Mouse (Mus musculus): ENCODE measurements around the gene Adap1. TPM values are rescaled to one million over a fixed set of nuclear protein-coding genes. Genes with fewer than 3 reads are reported as not detected.

The Adap1 gene
- polyA plus RNA-seq, 1 experiment: 7.8 TPM

- TF ChIP-seq POLR2A (IDR thresholded peaks at IDR 0.05; ENCODE audit: control insufficient read depth, low read depth, low read length) (no peak), CTCF (IDR thresholded peaks at IDR 0.05; ENCODE audit: control insufficient read depth, insufficient read depth, insufficient replicate concordance, low read depth, low read length) (no peak)
- Histone ChIP-seq H3K27me3 (ENCODE audit: control insufficient read depth, insufficient read depth, low read length) (no peaks in the 10 kb centered on the region), H3K4me3 (ENCODE audit: control insufficient read depth, low read depth, low read length) (no peak overlapping the region), H3K27ac (ENCODE audit: control insufficient read depth, insufficient read depth, low read depth, low read length) (no peak overlapping the region), H3K36me3 (ENCODE audit: control insufficient read depth, insufficient read depth, low read length) (no peaks in the 10 kb centered on the region), H3K4me1 (ENCODE audit: control insufficient read depth, insufficient read depth, low read length) (peaks cover under 1% of the 10 kb centered on the region; the same call in 1 of the 2 replicates)
These were observed 33.8 kb upstream of the Adap1 start for GRCm38 (mm10) chr5:139359244-139359643.

DNA sequence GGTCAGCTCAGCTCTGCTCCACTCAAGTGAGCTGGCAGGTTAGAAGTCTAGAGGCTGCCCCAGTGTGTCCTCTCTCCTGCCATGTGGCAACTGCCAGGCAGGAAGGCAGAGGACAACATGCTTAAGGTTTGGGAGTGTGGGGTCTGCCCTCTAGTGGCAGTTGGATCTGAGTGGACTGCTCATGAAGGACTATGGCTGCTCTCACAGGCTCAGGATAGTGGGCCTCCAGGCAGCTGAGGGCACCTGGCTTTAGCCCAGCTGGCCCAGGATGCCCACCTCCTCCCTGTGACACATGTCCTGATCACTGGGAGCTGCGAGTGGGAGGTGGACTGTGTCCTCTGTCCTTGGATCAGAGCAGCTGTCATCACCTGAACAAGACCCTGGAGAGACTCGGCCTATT, 33.2 kb upstream of the Adap1 start:
- Histone ChIP-seq H3K4me1 (ENCODE audit: control insufficient read depth, insufficient read depth, low read length) (no peaks in the 10 kb centered on the region; the same call in 1 of the 2 replicates), H3K4me3 (ENCODE audit: control insufficient read depth, low read depth, low read length) (no peak overlapping the region), H3K36me3 (ENCODE audit: control insufficient read depth, insufficient read depth, low read length) (no peaks in the 10 kb centered on the region), H3K27ac (ENCODE audit: control insufficient read depth, insufficient read depth, low read depth, low read length) (no peak overlapping the region), H3K27me3 (ENCODE audit: control insufficient read depth, insufficient read depth, low read length) (no peaks in the 10 kb centered on the region)
- TF ChIP-seq CTCF (IDR thresholded peaks at IDR 0.05; ENCODE audit: control insufficient read depth, insufficient read depth, insufficient replicate concordance, low read depth, low read length) (peak; percentile 20; the same call in 1 of the 2 replicates), POLR2A (IDR thresholded peaks at IDR 0.05; ENCODE audit: control insufficient read depth, low read depth, low read length) (no peak)

DNA sequence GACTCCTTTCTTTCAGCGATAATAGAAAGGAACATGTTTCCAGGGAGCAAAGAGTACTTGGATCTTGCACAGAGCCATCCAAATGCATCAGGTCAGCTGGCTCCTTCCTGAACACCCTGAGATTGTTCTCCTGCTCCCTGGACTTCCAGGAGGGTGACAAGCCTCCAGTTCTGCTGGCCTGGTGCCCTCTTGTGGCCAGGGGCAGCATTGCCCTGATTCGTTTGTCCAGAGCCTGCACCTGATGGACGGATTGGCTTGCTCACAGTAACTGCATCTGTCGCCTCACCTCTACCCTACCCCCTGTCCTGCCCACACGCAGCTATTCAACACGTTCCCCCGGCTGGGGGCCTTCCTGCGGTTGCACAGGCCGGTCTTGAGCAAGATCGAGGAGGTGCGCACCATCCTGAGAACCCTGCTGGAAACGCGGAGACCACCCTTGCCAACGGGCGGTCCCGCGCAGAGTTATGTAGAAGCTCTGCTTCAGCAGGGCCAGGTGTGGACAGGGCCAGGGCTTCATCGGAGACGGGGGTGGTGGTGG, 29.9 kb upstream of the Adap1 start:
- TF ChIP-seq CTCF (IDR thresholded peaks at IDR 0.05; ENCODE audit: control insufficient read depth, insufficient read depth, insufficient replicate concordance, low read depth, low read length) (peak; percentile 92), POLR2A (IDR thresholded peaks at IDR 0.05; ENCODE audit: control insufficient read depth, low read depth, low read length) (no peak)
- Histone ChIP-seq H3K27ac (ENCODE audit: control insufficient read depth, insufficient read depth, low read depth, low read length) (no peak overlapping the region), H3K27me3 (ENCODE audit: control insufficient read depth, insufficient read depth, low read length) (no peaks in the 10 kb centered on the region), H3K4me3 (ENCODE audit: control insufficient read depth, low read depth, low read length) (no peak overlapping the region), H3K4me1 (ENCODE audit: control insufficient read depth, insufficient read depth, low read length) (no peaks in the 10 kb centered on the region; the same call in 1 of the 2 replicates), H3K36me3 (ENCODE audit: control insufficient read depth, insufficient read depth, low read length) (no peaks in the 10 kb centered on the region)

DNA sequence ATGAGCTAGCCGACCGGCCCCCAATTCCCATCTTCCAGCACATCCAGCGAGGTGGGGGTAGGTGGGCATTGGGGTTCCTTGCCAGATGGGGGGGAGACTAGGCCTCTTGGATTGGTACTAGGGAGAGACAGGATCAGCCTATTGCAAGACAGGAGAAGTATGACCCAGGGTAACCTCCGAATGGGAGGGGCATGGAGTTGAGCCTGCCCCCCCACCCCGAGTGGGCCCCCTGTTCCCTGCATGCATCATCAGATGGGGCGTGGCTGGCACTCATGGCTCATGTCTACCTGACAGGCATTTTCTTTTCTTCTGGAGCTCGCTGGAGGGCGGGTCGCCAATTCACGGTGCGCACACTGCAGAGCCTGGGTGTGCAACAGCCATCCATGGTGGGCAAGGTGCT, 28.5 kb upstream of the Adap1 start:
- no peaks in the 10 kb centered on the region for H3K36me3 ChIP-seq (ENCODE audit: control insufficient read depth, insufficient read depth, low read length)
- TF ChIP-seq POLR2A (IDR thresholded peaks at IDR 0.05; ENCODE audit: control insufficient read depth, low read depth, low read length): no peak
- no peak for TF ChIP-seq CTCF (IDR thresholded peaks at IDR 0.05; ENCODE audit: control insufficient read depth, insufficient read depth, insufficient replicate concordance, low read depth, low read length)
- no peak overlapping the region for H3K27ac ChIP-seq (ENCODE audit: control insufficient read depth, insufficient read depth, low read depth, low read length)
- no peaks in the 10 kb centered on the region; the same call in 1 of the 2 replicates for H3K4me1 ChIP-seq (ENCODE audit: control insufficient read depth, insufficient read depth, low read length)
- H3K27me3 ChIP-seq (ENCODE audit: control insufficient read depth, insufficient read depth, low read length): no peaks in the 10 kb centered on the region
- no peak overlapping the region for H3K4me3 ChIP-seq (ENCODE audit: control insufficient read depth, low read depth, low read length)

- Histone ChIP-seq H3K27me3 (ENCODE audit: control insufficient read depth, insufficient read depth, low read length) (no peaks in the 10 kb centered on the region), H3K27ac (ENCODE audit: control insufficient read depth, insufficient read depth, low read depth, low read length) (no peak overlapping the region), H3K36me3 (ENCODE audit: control insufficient read depth, insufficient read depth, low read length) (no peaks in the 10 kb centered on the region), H3K4me1 (ENCODE audit: control insufficient read depth, insufficient read depth, low read length) (no peaks in the 10 kb centered on the region; the same call in 1 of the 2 replicates), H3K4me3 (ENCODE audit: control insufficient read depth, low read depth, low read length) (no peak overlapping the region)
- TF ChIP-seq CTCF (IDR thresholded peaks at IDR 0.05; ENCODE audit: control insufficient read depth, insufficient read depth, insufficient replicate concordance, low read depth, low read length) (no peak), POLR2A (IDR thresholded peaks at IDR 0.05; ENCODE audit: control insufficient read depth, low read depth, low read length) (no peak)
These were observed 28.1 kb upstream of the Adap1 start for GRCm38 (mm10) chr5:139353496-139353895.

- Histone ChIP-seq H3K4me3 (ENCODE audit: control insufficient read depth, low read depth, low read length) (no peak within 1 kb of the TSS), H3K36me3 (ENCODE audit: control insufficient read depth, insufficient read depth, low read length) (no peaks in the 10 kb centered on the region), H3K27ac (ENCODE audit: control insufficient read depth, insufficient read depth, low read depth, low read length) (no peak within 1 kb of the TSS), H3K4me1 (ENCODE audit: control insufficient read depth, insufficient read depth, low read length) (no peaks in the 10 kb centered on the region; the same call in 1 of the 2 replicates), H3K27me3 (ENCODE audit: control insufficient read depth, insufficient read depth, low read length) (no peaks in the 10 kb centered on the region)
- TF ChIP-seq CTCF (IDR thresholded peaks at IDR 0.05; ENCODE audit: control insufficient read depth, insufficient read depth, insufficient replicate concordance, low read depth, low read length) (no peak), POLR2A (IDR thresholded peaks at IDR 0.05; ENCODE audit: control insufficient read depth, low read depth, low read length) (no peak)
These were observed 26.9 kb upstream of the Adap1 start, which contains the start of gene Cyp2w1 for GRCm38 (mm10) chr5:139352317-139352716. Gene Cyp2w1 (plus strand): TSS chr5:139352617.

DNA sequence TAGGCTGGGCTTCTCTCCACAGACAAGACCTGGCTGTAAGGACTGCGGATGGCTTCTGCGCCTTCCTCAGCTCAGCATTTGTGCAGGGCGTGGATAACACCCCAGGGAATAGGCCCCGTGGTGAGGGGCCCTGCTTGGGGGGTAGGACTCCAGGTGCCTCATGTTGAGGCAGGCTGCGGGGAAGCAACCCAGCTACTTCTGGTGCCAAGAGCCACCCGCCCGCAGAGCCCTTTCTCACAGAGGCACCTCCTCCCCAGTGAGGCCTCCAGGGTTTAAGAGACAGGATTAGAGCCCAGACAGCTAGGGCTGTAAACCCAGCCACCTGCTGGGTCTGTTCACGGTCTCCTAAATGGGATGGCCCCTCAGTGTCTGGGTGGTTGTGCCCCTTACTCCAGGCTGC, 26.2 kb upstream of the Adap1 start:
- Histone ChIP-seq H3K4me3 (ENCODE audit: control insufficient read depth, low read depth, low read length) (no peak overlapping the region), H3K27ac (ENCODE audit: control insufficient read depth, insufficient read depth, low read depth, low read length) (no peak overlapping the region), H3K36me3 (ENCODE audit: control insufficient read depth, insufficient read depth, low read length) (no peaks in the 10 kb centered on the region), H3K27me3 (ENCODE audit: control insufficient read depth, insufficient read depth, low read length) (no peaks in the 10 kb centered on the region), H3K4me1 (ENCODE audit: control insufficient read depth, insufficient read depth, low read length) (no peaks in the 10 kb centered on the region; the same call in 1 of the 2 replicates)
- TF ChIP-seq CTCF (IDR thresholded peaks at IDR 0.05; ENCODE audit: control insufficient read depth, insufficient read depth, insufficient replicate concordance, low read depth, low read length): no peak
